Mouse (Mus musculus): ENCODE results near the gene Trnp1.

Trnp1 gene

DNA sequence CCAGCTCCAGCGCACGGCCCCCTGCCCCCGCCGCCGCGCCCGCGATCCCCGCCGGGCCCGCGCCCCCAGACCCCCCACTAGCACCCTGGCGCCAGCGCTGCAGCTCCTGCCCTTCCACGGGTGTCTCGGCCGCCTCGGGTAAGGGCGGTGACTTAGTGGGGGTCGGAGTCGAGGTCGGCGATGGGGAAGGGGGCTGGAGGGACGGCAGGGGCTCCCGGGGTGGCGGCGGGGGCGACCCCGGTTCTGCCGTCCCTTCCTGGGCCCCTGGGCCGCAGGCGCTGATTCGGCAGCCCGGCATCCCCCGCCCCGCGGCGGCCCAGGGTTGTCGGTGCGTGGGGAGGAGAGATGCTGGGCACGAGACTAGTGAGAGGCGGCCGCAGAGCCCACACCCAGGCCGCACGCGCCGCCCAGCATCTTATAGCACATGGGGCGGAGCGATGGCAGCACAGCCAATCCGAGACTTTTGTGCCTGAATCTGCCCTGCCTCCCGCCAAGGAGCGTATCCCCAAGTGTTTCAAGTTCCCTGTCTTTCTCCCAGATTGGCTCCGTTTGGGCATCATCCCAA lies at the start of gene Trnp1:
TSS of gene Trnp1 (minus strand) at position 391 of the 565 bp plus-strand sequence.
- DNase-seq (ENCODE audit: low read depth, low spot score), result peak; percentile 88

DNA sequence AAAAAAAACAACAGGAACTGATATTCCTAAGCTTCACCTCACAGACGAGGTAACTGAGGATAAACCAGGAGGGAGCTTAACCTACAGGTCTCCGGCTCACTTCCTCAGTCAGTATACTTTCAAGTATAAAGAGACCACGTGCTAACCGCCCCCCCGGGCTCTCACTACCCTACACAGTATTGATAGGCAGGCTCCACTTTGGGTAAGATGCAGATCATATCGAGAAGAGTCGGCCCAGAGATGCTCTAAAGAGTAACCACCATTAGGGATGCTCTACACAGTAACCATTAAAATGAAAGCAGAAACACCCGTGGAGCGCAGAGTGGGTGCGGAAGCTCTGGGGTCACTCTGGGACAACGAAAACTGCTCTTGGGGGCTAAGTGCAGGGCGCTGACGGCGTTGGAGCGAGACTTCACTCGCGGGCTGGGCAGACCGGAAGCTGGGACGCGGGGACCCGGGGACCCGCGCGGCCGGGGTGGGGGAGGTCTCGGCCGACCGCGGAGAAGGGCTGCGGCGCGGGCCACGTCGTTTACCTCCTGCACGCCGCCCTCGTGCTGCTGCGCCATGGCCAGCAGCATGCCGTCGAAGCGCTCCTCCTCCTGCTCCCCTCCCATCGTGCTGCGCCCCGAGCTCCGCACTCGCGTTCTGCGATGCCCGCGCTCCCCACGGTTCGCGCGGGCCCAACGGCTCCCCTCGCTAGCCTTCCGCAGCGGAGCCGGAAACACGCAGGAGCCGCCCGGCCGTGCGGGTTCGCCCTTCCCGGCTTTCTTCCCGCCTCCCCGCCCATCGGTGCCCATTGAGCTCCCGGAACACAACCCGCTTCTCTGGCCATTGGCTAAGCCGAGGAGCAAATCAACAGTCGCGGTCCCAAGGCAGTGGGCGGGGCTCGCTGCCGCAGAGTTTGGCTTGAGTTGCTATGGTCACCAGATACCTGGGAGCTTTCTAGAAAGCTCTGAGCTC lies 47.2 kb upstream of the Trnp1 start, which contains the start of gene Nudc:
TSS of gene Nudc (minus strand) at position 725 of the 960 bp plus-strand sequence.
- peak; percentile 96 for DNase-seq (ENCODE audit: low read depth, low spot score)

- DNase-seq (ENCODE audit: low read depth, low spot score), result no peak
Measured at GRCm38 (mm10) chr4:133536652-133537051, 38.3 kb upstream of the Trnp1 start.

DNA sequence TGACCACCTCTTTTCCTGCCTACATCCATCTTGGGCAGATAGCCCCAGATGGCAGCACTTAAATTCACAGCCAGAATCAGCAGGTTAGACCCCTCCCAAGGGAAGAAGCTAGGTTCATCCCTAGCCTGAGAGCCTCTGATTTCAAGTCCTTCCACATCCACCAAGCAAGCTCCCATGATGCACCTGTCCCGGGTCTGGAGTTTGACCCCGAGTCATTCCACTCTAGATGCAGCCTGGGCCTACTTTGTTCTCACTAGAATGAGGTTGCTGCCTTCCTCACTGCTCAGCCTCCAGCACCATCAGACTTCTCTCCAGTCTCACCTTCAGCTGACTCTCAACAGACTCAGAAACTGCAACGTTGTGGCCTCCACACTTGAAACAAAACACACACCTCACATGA lies 37.7 kb upstream of the Trnp1 start:
- DNase-seq (ENCODE audit: low read depth, low spot score), result no peak

DNA sequence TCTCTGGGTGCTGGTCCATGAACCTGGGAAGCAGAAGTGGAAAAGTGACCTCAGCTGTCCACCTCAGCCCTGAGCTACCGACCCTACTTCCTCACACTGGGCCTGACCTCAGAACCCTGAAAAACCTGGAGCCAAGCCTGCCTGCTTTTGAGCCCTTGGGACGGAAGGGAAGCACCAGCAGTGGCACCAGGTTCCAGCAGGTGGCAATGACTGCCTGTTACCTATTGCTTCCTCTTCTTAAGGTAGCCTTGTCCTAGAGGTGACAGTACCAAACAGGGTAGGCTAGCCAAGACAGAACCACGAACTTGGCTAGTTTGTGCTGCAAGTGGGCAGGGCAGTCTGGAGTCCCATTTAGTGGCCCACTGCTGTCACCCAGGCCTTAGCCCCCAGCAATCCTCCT lies 34.4 kb upstream of the Trnp1 start:
- DNase-seq (ENCODE audit: low read depth, low spot score), result peak; percentile 23

GRCm38 (mm10) chr4:133527788-133528187 lies 29.4 kb upstream of the Trnp1 start:
- DNase-seq (ENCODE audit: low read depth, low spot score), result no peak

- no peak for DNase-seq (ENCODE audit: low read depth, low spot score)
Measured at GRCm38 (mm10) chr4:133521502-133521901, 23.2 kb upstream of the Trnp1 start.

GRCm38 (mm10) chr4:133519369-133519665 lies 21.0 kb upstream of the Trnp1 start:
- no peak for DNase-seq (ENCODE audit: low read depth, low spot score)

- peak; percentile 39 for DNase-seq (ENCODE audit: low read depth, low spot score)
Measured at GRCm38 (mm10) chr4:133518601-133519368, 20.4 kb upstream of the Trnp1 start, which contains the start of gene Kdf1. Gene Kdf1, plus strand, starts transcription at chr4:133518963.

- peak; percentile 79 for DNase-seq (ENCODE audit: low read depth, low spot score)
Measured at GRCm38 (mm10) chr4:133512972-133513371, 14.6 kb upstream of the Trnp1 start.

- peak; percentile 41 for DNase-seq (ENCODE audit: low read depth, low spot score)
Measured at GRCm38 (mm10) chr4:133512511-133512910, 14.2 kb upstream of the Trnp1 start.

DNA sequence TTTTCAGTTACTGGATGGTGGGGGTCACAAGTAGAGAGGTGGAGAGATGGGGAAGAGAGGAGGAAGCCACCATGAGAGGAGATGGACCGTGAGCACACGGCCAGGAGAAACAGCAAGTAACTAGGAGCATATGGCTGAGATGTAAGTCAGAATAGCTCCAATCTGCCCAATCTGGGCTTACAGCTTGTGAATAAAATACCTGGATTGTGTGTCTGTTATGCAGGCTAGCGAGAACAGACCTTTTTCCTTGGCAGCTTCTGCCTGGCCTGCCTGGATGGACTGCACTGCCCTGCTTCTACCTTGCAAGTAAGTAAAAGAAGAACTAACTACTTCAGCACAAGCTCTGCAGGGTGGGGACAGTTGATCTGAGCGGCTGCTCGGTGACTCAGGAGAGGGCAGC lies 12.7 kb upstream of the Trnp1 start:
- DNase-seq (ENCODE audit: low read depth, low spot score), result no peak

- DNase-seq (ENCODE audit: low read depth, low spot score), result no peak
Measured at GRCm38 (mm10) chr4:133508990-133509389, 10.6 kb upstream of the Trnp1 start.

- DNase-seq (ENCODE audit: low read depth, low spot score), result no peak
Measured at GRCm38 (mm10) chr4:133506573-133506972, 8.2 kb upstream of the Trnp1 start.

GRCm38 (mm10) chr4:133504755-133505485 lies 6.6 kb upstream of the Trnp1 start:
- DNase-seq (ENCODE audit: low read depth, low spot score), result no peak

DNA sequence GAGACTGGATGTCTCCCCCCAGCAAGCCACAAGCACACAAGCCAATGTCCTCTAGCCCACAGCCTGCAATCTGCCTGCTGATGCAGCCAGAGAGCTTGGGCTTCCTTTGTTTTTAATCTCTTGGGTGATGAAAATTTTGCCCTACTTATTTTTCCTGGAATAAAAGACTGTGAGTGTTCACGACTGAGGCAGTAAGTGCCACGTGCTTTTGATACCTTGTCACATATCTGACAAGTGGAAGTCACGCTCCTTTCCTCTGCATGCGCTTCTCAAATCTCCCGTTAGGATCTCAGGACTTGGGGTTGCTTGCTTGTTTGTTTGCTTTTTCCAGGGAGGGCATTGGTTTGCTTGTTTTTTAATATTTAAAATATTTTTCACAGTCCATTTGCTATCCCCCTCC lies 6.0 kb upstream of the Trnp1 start:
- no peak for DNase-seq (ENCODE audit: low read depth, low spot score)

GRCm38 (mm10) chr4:133501514-133501913 lies 3.2 kb upstream of the Trnp1 start:
- DNase-seq (ENCODE audit: low read depth, low spot score), result no peak

- DNase-seq (ENCODE audit: low read depth, low spot score), result peak; percentile 32
Measured at GRCm38 (mm10) chr4:133497461-133498159, 740 bp downstream of the Trnp1 start.

GRCm38 (mm10) chr4:133496738-133497445 lies 1.5 kb downstream of the Trnp1 start:
- DNase-seq (ENCODE audit: low read depth, low spot score), result no peak

GRCm38 (mm10) chr4:133495711-133496110 lies 2.6 kb downstream of the Trnp1 start:
- no peak for DNase-seq (ENCODE audit: low read depth, low spot score)

Measured in ES-CJ7 (cell line).